Mouse (Mus musculus) forebrain, postnatal 0 days (tissue): ENCODE results near the gene Plin4. TPM values are rescaled to one million over a fixed set of nuclear protein-coding genes. Genes with fewer than 3 reads are reported as not detected.

Source experiments
- ATAC-seq: fragments of 200-750 bp; cut with Nextera tagmentation; 2 replicates; pipeline ENCODE4 v1.8.0; 2017; ENCODE audit warnings: mild to moderate bottlenecking, moderate library complexity
- DNase-seq: peaks from one replicate; pipeline ENCODE4 v3.0.0-alpha.2; 2015
- H3K27ac ChIP-seq: fragments of 300-500 bp; sonication (generic); 2 replicates; pipeline ENCODE4 v1.5.1; 2014; ENCODE audit warnings: low read depth, mild to moderate bottlenecking, antibody characterized with exemption, low read length, moderate library complexity, mixed read lengths
- H3K27me3 ChIP-seq: fragments of 300-500 bp; sonication (generic); 2 replicates; pipeline ENCODE4 v1.6.1; 2014; ENCODE audit warnings: mild to moderate bottlenecking, low read length, mixed read lengths; ENCODE audit not compliant: insufficient read depth
- H3K36me3 ChIP-seq: fragments of 300-500 bp; sonication (generic); 2 replicates; pipeline ENCODE4 v1.6.1; 2014; ENCODE audit warnings: mild to moderate bottlenecking, moderate library complexity; ENCODE audit not compliant: insufficient read depth
- H3K4me1 ChIP-seq: fragments of 300-500 bp; sonication (generic); 2 replicates; pipeline ENCODE4 v1.6.1; 2014; ENCODE audit warnings: antibody characterized with exemption; ENCODE audit not compliant: insufficient read depth
- H3K4me2 ChIP-seq: fragments of 300-500 bp; sonication (generic); 2 replicates; pipeline ENCODE4 v1.6.1; 2014; ENCODE audit warnings: low read depth, mild to moderate bottlenecking, moderate library complexity
- H3K4me3 ChIP-seq: fragments of 300-500 bp; sonication (generic); 2 replicates; pipeline ENCODE4 v1.5.1; 2014; ENCODE audit warnings: low read depth, low read length, mixed read lengths
- H3K9ac ChIP-seq: fragments of 300-500 bp; sonication (generic); 2 replicates; pipeline ENCODE4 v1.6.1; 2014; ENCODE audit warnings: mild to moderate bottlenecking
- H3K9me3 ChIP-seq: fragments of 300-500 bp; sonication (generic); 2 replicates; pipeline ENCODE4 v1.6.1; 2016; ENCODE audit warnings: low read length
- CTCF ChIP-seq: sonication (generic); IDR thresholded peaks from 2 replicates; pipeline ENCODE4 v1.5.1; 2016; ENCODE audit warnings: antibody characterized with exemption, control low read depth, low read depth
- WGBS: fragments of 180-500 bp; shearing (Covaris S2); extraction: QIAGEN DNeasy Blood & Tissue Kit; methylation state at CpG from one replicate; pipeline ENCODE4 v1.1.7; 2014; 5-methylcytosine and 5-hydroxymethylcytosine counted together
- polyA plus RNA-seq: library from polyadenylated mRNA; unstranded; fragments of >200 nt; fragmentation: Nextera tagmentation; extraction: Ambion mirVana; gene quantifications from 2 replicates; pipeline ENCODE4 v1.2.1, GENCODE M21; 2015
- total RNA-seq: library from RNA; depleted of rRNA; stranded (reverse); fragments of >200 nt; gene quantifications from 2 replicates; pipeline ENCODE4 v1.2.3, GENCODE M21; 2014; rRNA removed

Plin4 gene
- total and polyA plus RNA-seq, 2 experiments from 2014 or later, result 0.02 to 0.52 TPM

- ATAC-seq (no peak), DNase-seq (no peak)
- peaks cover 21% of the 10 kb centered on the region for H3K36me3 ChIP-seq
- no peaks in the 10 kb centered on the region for H3K9me3 ChIP-seq
- H3K4me1 ChIP-seq, result no peaks in the 10 kb centered on the region
- H3K9ac ChIP-seq, result no peak overlapping the region
- H3K4me3 ChIP-seq, result no peak overlapping the region
- no peaks in the 10 kb centered on the region for H3K27me3 ChIP-seq
- no peak overlapping the region for H3K4me2 ChIP-seq
- TF ChIP-seq CTCF, result no peak
- WGBS, result 85% methylated on average over 11 of the region's 11 CpGs
- no peak overlapping the region for H3K27ac ChIP-seq
Observed at GRCm38 (mm10) chr17:56057381-56058120, 52.1 kb downstream of the Plin4 start.

GRCm38 (mm10) chr17:56055945-56056678 is 53.5 kb downstream of the Plin4 start:
- no peak for ATAC-seq

GRCm38 (mm10) chr17:56054938-56055337 is 54.7 kb downstream of the Plin4 start:
- Histone ChIP-seq H3K4me3 (no peak overlapping the region), H3K9ac (no peak overlapping the region), H3K4me1 (no peaks in the 10 kb centered on the region), H3K27me3 (no peaks in the 10 kb centered on the region), H3K4me2 (no peak overlapping the region), H3K36me3 (peaks cover 9% of the 10 kb centered on the region), H3K27ac (no peak overlapping the region), H3K9me3 (no peaks in the 10 kb centered on the region)
- ATAC-seq, result no peak
- DNase-seq, result no peak
- no peak for TF ChIP-seq CTCF

More at GRCm38 (mm10) chr17:56055945-56056678, 53.5 kb downstream of the Plin4 start:
- no peaks in the 10 kb centered on the region for H3K27me3 ChIP-seq
- peaks cover 17% of the 10 kb centered on the region for H3K36me3 ChIP-seq
- no peak for DNase-seq
- H3K9ac ChIP-seq, result no peak overlapping the region
- TF ChIP-seq CTCF, result no peak
- no peaks in the 10 kb centered on the region for H3K4me1 ChIP-seq
- 54% methylated on average over 4 of the region's 4 CpGs for WGBS
- H3K27ac ChIP-seq, result no peak overlapping the region
- H3K4me2 ChIP-seq, result no peak overlapping the region
- H3K4me3 ChIP-seq, result no peak overlapping the region
- no peaks in the 10 kb centered on the region for H3K9me3 ChIP-seq

- TF ChIP-seq CTCF, result no peak
- H3K36me3 ChIP-seq, result peaks cover 11% of the 10 kb centered on the region
- WGBS, result 88% methylated on average over 5 of the region's 5 CpGs
- H3K9me3 ChIP-seq, result no peaks in the 10 kb centered on the region
- H3K4me3 ChIP-seq, result no peak overlapping the region
- H3K9ac ChIP-seq, result no peak overlapping the region
- H3K4me2 ChIP-seq, result no peak overlapping the region
- no peak for DNase-seq
- H3K4me1 ChIP-seq, result no peaks in the 10 kb centered on the region
- ATAC-seq, result no peak
- H3K27me3 ChIP-seq, result no peaks in the 10 kb centered on the region
- no peak overlapping the region for H3K27ac ChIP-seq
Observed at GRCm38 (mm10) chr17:56051369-56051768, 58.2 kb downstream of the Plin4 start.

Other genes with a start within 250 kb of the Plin4 start
- gene Zfp119a, start 230.9 kb downstream of the Plin4 start, total RNA-seq, result 8.8 and 15.1 TPM in 2 replicates
- gene Zfp119a, start 230.9 kb downstream of the Plin4 start, polyA plus RNA-seq, result 4.6 and 6.9 TPM in 2 replicates
- gene Zfp959, start 217.7 kb downstream of the Plin4 start, total RNA-seq, result 11.5 and 14.9 TPM in 2 replicates
- 6.2 and 8.4 TPM in 2 replicates for gene Zfp959, start 217.7 kb downstream of the Plin4 start, polyA plus RNA-seq
- gene Zfp119b, start 160.3 kb downstream of the Plin4 start, total RNA-seq, result 5.7 and 6.5 TPM in 2 replicates
- gene Zfp119b, start 160.3 kb downstream of the Plin4 start, polyA plus RNA-seq, result 5.4 and 6.0 TPM in 2 replicates
- gene Ebi3, start 157.2 kb downstream of the Plin4 start, total RNA-seq, result 2.1 and 3.4 TPM in 2 replicates
- 6.4 and 7.7 TPM in 2 replicates for gene Ebi3, start 157.2 kb downstream of the Plin4 start, polyA plus RNA-seq
- 12.9 and 15.2 TPM in 2 replicates for gene Yju2, start 150.7 kb downstream of the Plin4 start, total RNA-seq
- gene Yju2, start 150.7 kb downstream of the Plin4 start, polyA plus RNA-seq, result 12.9 and 15.2 TPM in 2 replicates
- gene Shd, start 139.3 kb downstream of the Plin4 start, total RNA-seq, result 124 and 152 TPM in 2 replicates
- gene Shd, start 139.3 kb downstream of the Plin4 start, polyA plus RNA-seq, result 106 and 116 TPM in 2 replicates
- 106 and 113 TPM in 2 replicates for gene Fsd1, start 123.3 kb downstream of the Plin4 start, total RNA-seq
- 162 and 169 TPM in 2 replicates for gene Fsd1, start 123.3 kb downstream of the Plin4 start, polyA plus RNA-seq
- gene Stap2, start 104.2 kb downstream of the Plin4 start, total RNA-seq, result 2.2 and 4.5 TPM in 2 replicates
- 4.0 and 4.3 TPM in 2 replicates for gene Stap2, start 104.2 kb downstream of the Plin4 start, polyA plus RNA-seq
- gene Mpnd, start 104.1 kb downstream of the Plin4 start, total RNA-seq, result 155 and 159 TPM in 2 replicates
- gene Mpnd, start 104.1 kb downstream of the Plin4 start, polyA plus RNA-seq, result 99.0 and 110 TPM in 2 replicates
- gene Sh3gl1, start 73.2 kb downstream of the Plin4 start, total RNA-seq, result 65.1 and 74.5 TPM in 2 replicates
- 93.2 and 99.0 TPM in 2 replicates for gene Sh3gl1, start 73.2 kb downstream of the Plin4 start, polyA plus RNA-seq
- 4.7 and 5.9 TPM in 2 replicates for gene Chaf1a, start 69.4 kb downstream of the Plin4 start, total RNA-seq
- 4.5 and 4.6 TPM in 2 replicates for gene Chaf1a, start 69.4 kb downstream of the Plin4 start, polyA plus RNA-seq
- 90.3 and 109 TPM in 2 replicates for gene Ubxn6, start 34.8 kb downstream of the Plin4 start, total RNA-seq
- gene Ubxn6, start 34.8 kb downstream of the Plin4 start, polyA plus RNA-seq, result 88.1 and 88.6 TPM in 2 replicates
- 79.9 and 96.4 TPM in 2 replicates for gene Hdgfl2, start 30.2 kb downstream of the Plin4 start, total RNA-seq
- gene Hdgfl2, start 30.2 kb downstream of the Plin4 start, polyA plus RNA-seq, result 99.9 and 114 TPM in 2 replicates
- gene Plin5, start 7.8 kb upstream of the Plin4 start, total RNA-seq, result 2.7 and 3.2 TPM in 2 replicates
- 2.4 and 3.9 TPM in 2 replicates for gene Plin5, start 7.8 kb upstream of the Plin4 start, polyA plus RNA-seq
- not detected in 2 replicates for gene Lrg1, start 12.2 kb upstream of the Plin4 start, total RNA-seq
- 0.33 and 0.46 TPM in 2 replicates for gene Lrg1, start 12.2 kb upstream of the Plin4 start, polyA plus RNA-seq
- 71.0 and 76.4 TPM in 2 replicates for gene Sema6b, start 30.5 kb upstream of the Plin4 start, total RNA-seq
- 15.6 and 18.1 TPM in 2 replicates for gene Sema6b, start 30.5 kb upstream of the Plin4 start, polyA plus RNA-seq
- gene Tnfaip8l1, start 52.7 kb upstream of the Plin4 start, total RNA-seq, result 11.0 and 12.8 TPM in 2 replicates
- 8.6 TPM in 2 replicates for gene Tnfaip8l1, start 52.7 kb upstream of the Plin4 start, polyA plus RNA-seq
- gene Mydgf, start 74.1 kb upstream of the Plin4 start, total RNA-seq, result 52.3 and 65.1 TPM in 2 replicates
- gene Mydgf, start 74.1 kb upstream of the Plin4 start, polyA plus RNA-seq, result 65.7 and 75.0 TPM in 2 replicates
- 16.2 and 21.9 TPM in 2 replicates for gene Dpp9, start 109.1 kb upstream of the Plin4 start, total RNA-seq
- gene Dpp9, start 109.1 kb upstream of the Plin4 start, polyA plus RNA-seq, result 16.1 and 19.5 TPM in 2 replicates
- gene Fem1a, start 147.0 kb upstream of the Plin4 start, total RNA-seq, result 44.2 and 53.6 TPM in 2 replicates
- gene Fem1a, start 147.0 kb upstream of the Plin4 start, polyA plus RNA-seq, result 15.4 and 17.2 TPM in 2 replicates
- gene Ticam1, start 167.0 kb upstream of the Plin4 start, total RNA-seq, result 1.9 and 2.5 TPM in 2 replicates
- 1.2 and 1.5 TPM in 2 replicates for gene Ticam1, start 167.0 kb upstream of the Plin4 start, polyA plus RNA-seq
- gene Plin3, start 183.1 kb upstream of the Plin4 start, total RNA-seq, result 8.1 and 8.5 TPM in 2 replicates
- 12.4 and 13.9 TPM in 2 replicates for gene Plin3, start 183.1 kb upstream of the Plin4 start, polyA plus RNA-seq
- not detected in 2 replicates for gene Arrdc5, start 190.5 kb upstream of the Plin4 start, total RNA-seq
- gene Arrdc5, start 190.5 kb upstream of the Plin4 start, polyA plus RNA-seq, result not detected in 2 replicates
- 7.4 and 11.6 TPM in 2 replicates for gene Uhrf1, start 193.5 kb upstream of the Plin4 start, total RNA-seq
- gene Uhrf1, start 193.5 kb upstream of the Plin4 start, polyA plus RNA-seq, result 8.9 and 9.9 TPM in 2 replicates
- 107 and 133 TPM in 2 replicates for gene Kdm4b, start 216.3 kb upstream of the Plin4 start, total RNA-seq
- 46.8 and 53.2 TPM in 2 replicates for gene Kdm4b, start 216.3 kb upstream of the Plin4 start, polyA plus RNA-seq